ENCODE assay signal across 21 mouse cellular contexts in genomic region chr11:5797928-5798327, GRCm38 (mm10).
"Had no signal": no experiment of that assay in that cellular context is flagged by ENCODE, and none has a peak within 500 bp of the region (broad histone marks: within the 10 kb centered on the region; RNA-seq: fewer than 3 reads in every experiment).

No protein-coding gene starts in this region.

- H3K4me2 ChIP-seq: limb, embryonic 13.5 days; liver, embryonic 12.5 days; liver, embryonic 15.5 days; lung, embryonic 15.5 days; midbrain, embryonic 13.5 days; neural tube, embryonic 13.5 days; stomach, embryonic 15.5 days had no signal

- H3K27me3 ChIP-seq: limb, embryonic 13.5 days; liver, embryonic 12.5 days; liver, embryonic 15.5 days; lung, embryonic 15.5 days; megakaryocyte, embryonic 14.5 days; midbrain, embryonic 13.5 days; neural tube, embryonic 13.5 days; stomach, embryonic 15.5 days had no signal

- H3K4me1 ChIP-seq: midbrain, embryonic 10.5 days; neural tube, embryonic 13.5 days had no signal

- H3K9ac ChIP-seq: limb, embryonic 13.5 days; liver, embryonic 12.5 days; liver, embryonic 15.5 days; lung, embryonic 15.5 days; midbrain, embryonic 13.5 days; neural tube, embryonic 13.5 days; stomach, embryonic 15.5 days had no signal

- ATAC-seq: liver, embryonic 12.5 days; midbrain, embryonic 13.5 days; midbrain, embryonic 16.5 days had no signal

- H3K9me3 ChIP-seq: limb, embryonic 10.5 days; limb, embryonic 13.5 days; liver, embryonic 12.5 days; liver, embryonic 15.5 days; lung, embryonic 15.5 days; megakaryocyte, embryonic 14.5 days; midbrain, embryonic 10.5 days; midbrain, embryonic 13.5 days; neural tube, embryonic 13.5 days; stomach, embryonic 15.5 days had no signal

- H3K27ac ChIP-seq: limb, embryonic 10.5 days; limb, embryonic 13.5 days; liver, embryonic 12.5 days; liver, embryonic 15.5 days; lung, embryonic 15.5 days; midbrain, embryonic 10.5 days; midbrain, embryonic 13.5 days; neural tube, embryonic 13.5 days; stomach, embryonic 15.5 days had no signal

- DNase-seq: kidney, adult 8-10 months; liver; lung, adult 18-20 months; lung, postnatal 10 days; lung, postnatal 36 days; retina, postnatal 1 day; right cerebral cortex, postnatal 25 days; spleen, adult 18-20 months; thymus, postnatal 25 days had no signal

- H3K4me3 ChIP-seq: limb, embryonic 10.5 days; limb, embryonic 13.5 days; liver, embryonic 12.5 days; liver, embryonic 15.5 days; lung, embryonic 15.5 days; megakaryocyte, embryonic 14.5 days; midbrain, embryonic 10.5 days; midbrain, embryonic 13.5 days; myocyte; neural tube, embryonic 13.5 days; stomach, embryonic 15.5 days had no signal
